Mouse (Mus musculus): ENCODE results near the gene Chaf1b. TPM values are rescaled to one million over a fixed set of nuclear protein-coding genes. Genes with fewer than 3 reads are reported as not detected.

The Chaf1b gene
- polyA plus RNA-seq, 1 experiment from 2014 or later: 87.8 TPM

Other genes with a start within 250 kb of the Chaf1b start
- 0.67 and 0.82 TPM in 2 replicates for gene Cbr3, start 200.7 kb upstream of the Chaf1b start, polyA plus RNA-seq (2014; fragmentation: Nextera tagmentation; extraction: Ambion mirVana)
- 15.7 and 19.6 TPM in 2 replicates for gene Dop1b, start 172.0 kb upstream of the Chaf1b start, polyA plus RNA-seq (2014; fragmentation: Nextera tagmentation; extraction: Ambion mirVana)
- 30.6 and 37.9 TPM in 2 replicates for gene Morc3, start 51.8 kb upstream of the Chaf1b start, polyA plus RNA-seq (2014; fragmentation: Nextera tagmentation; extraction: Ambion mirVana)
- not detected in 2 replicates for gene Cldn14, start 124.9 kb downstream of the Chaf1b start, polyA plus RNA-seq (2014; fragmentation: Nextera tagmentation; extraction: Ambion mirVana)
- 0.35 and 0.39 TPM in 2 replicates for gene Sim2, start 201.0 kb downstream of the Chaf1b start, polyA plus RNA-seq (2014; fragmentation: Nextera tagmentation; extraction: Ambion mirVana)